18 mouse cellular contexts compared by ENCODE assay signal in genomic region chr11:76338656-76339055, GRCm38 (mm10).
DNase-seq lines count a peak whose midpoint lies in the region; ATAC-seq lines count a peak whose summit lies in the region.
"Had no signal": no experiment of that assay in that cellular context is flagged by ENCODE, and none has a peak within 500 bp of the region (broad histone marks: within the 10 kb centered on the region; RNA-seq: fewer than 3 reads in every experiment).

No protein-coding gene starts in this region.

- H3K4me1 ChIP-seq in hindbrain, embryonic 13.5 days (replicated peaks), result peaks cover 47% of the 10 kb centered on the region
- H3K4me1 ChIP-seq in hindbrain, embryonic 10.5 days (replicated peaks), result peaks cover 28% of the 10 kb centered on the region
- H3K4me1 ChIP-seq in intestine, embryonic 16.5 days (ENCODE audit: control insufficient read depth, insufficient read depth, low read length), result peaks cover 22% of the 10 kb centered on the region

- no peak overlapping the region for H3K4me2 ChIP-seq in hindbrain, embryonic 13.5 days
- H3K4me2 ChIP-seq in intestine, embryonic 16.5 days (ENCODE audit: low read depth, low read length), result no peak overlapping the region
- H3K4me2 ChIP-seq: forebrain, embryonic 13.5 days; hindbrain, embryonic 12.5 days; neural tube, embryonic 13.5 days had no signal

- ATAC-seq in hindbrain, embryonic 13.5 days (ENCODE audit: low FRiP score), result no peak
- no peak for ATAC-seq in intestine, embryonic 16.5 days
- ATAC-seq: activated CD4-positive, CD25-positive, alpha-beta regulatory T cell, adult 4 months; forebrain, embryonic 13.5 days; liver, postnatal 0 days had no signal

- no peaks in the 10 kb centered on the region for H3K36me3 ChIP-seq in hindbrain, embryonic 13.5 days
- H3K36me3 ChIP-seq in hindbrain, embryonic 10.5 days, result no peaks in the 10 kb centered on the region
- H3K36me3 ChIP-seq in intestine, embryonic 16.5 days (ENCODE audit: control insufficient read depth, insufficient read depth, low read length), result no peaks in the 10 kb centered on the region
- H3K36me3 ChIP-seq: hindbrain, embryonic 12.5 days; limb, embryonic 12.5 days; neural tube, embryonic 13.5 days had no signal

- H3K9ac ChIP-seq in hindbrain, embryonic 13.5 days, result no peak overlapping the region
- no peak overlapping the region for H3K9ac ChIP-seq in intestine, embryonic 16.5 days (ENCODE audit: low read depth, low read length)
- H3K9ac ChIP-seq: forebrain, embryonic 13.5 days; hindbrain, embryonic 12.5 days; limb, embryonic 12.5 days; liver, postnatal 0 days; neural tube, embryonic 13.5 days had no signal

- DNase-seq in hindbrain, embryonic 10.5 days (ENCODE audit: low spot score), result no peak
- peak; percentile 52 for DNase-seq in brain, adult 2 months (ENCODE audit: low read depth, low spot score)
- peak; percentile 84 to 89 for DNase-seq in cerebellum, postnatal 10 days
- no peak for DNase-seq in ovary, postnatal 36 days (ENCODE audit: low spot score)
- DNase-seq in ovary, postnatal 14 days (ENCODE audit: low spot score), result no peak
- DNase-seq: adrenal gland, postnatal 36 days; kidney, adult 9 months; liver, postnatal 0 days; retina, postnatal 1 day; spleen, adult 18-20 months; thymus, postnatal 36 days had no signal

- no peaks in the 10 kb centered on the region for H3K9me3 ChIP-seq in hindbrain, embryonic 13.5 days
- H3K9me3 ChIP-seq in hindbrain, embryonic 10.5 days, result no peaks in the 10 kb centered on the region
- H3K9me3 ChIP-seq in intestine, embryonic 16.5 days (ENCODE audit: control insufficient read depth, low read length), result no peaks in the 10 kb centered on the region
- H3K9me3 ChIP-seq: forebrain, embryonic 13.5 days; hindbrain, embryonic 12.5 days; limb, embryonic 12.5 days; neural tube, embryonic 13.5 days had no signal

- no peaks in the 10 kb centered on the region for H3K27me3 ChIP-seq in hindbrain, embryonic 13.5 days
- no peaks in the 10 kb centered on the region for H3K27me3 ChIP-seq in hindbrain, embryonic 10.5 days (ENCODE audit: insufficient read depth, poor library complexity, severe bottlenecking)
- no peaks in the 10 kb centered on the region for H3K27me3 ChIP-seq in intestine, embryonic 16.5 days (replicated peaks; ENCODE audit: control insufficient read depth, insufficient read depth, low read length)
- H3K27me3 ChIP-seq: forebrain, embryonic 13.5 days; hindbrain, embryonic 12.5 days; limb, embryonic 12.5 days; neural tube, embryonic 13.5 days had no signal

- 92% methylated on average over 8 of the region's 8 CpGs for WGBS in hindbrain, embryonic 13.5 days
- 91% methylated on average over 8 of the region's 8 CpGs for WGBS in hindbrain, embryonic 10.5 days
- WGBS in intestine, embryonic 16.5 days, result 65% methylated on average over 8 of the region's 8 CpGs

- H3K27ac ChIP-seq in hindbrain, embryonic 13.5 days, result peak overlapping the region; percentile 30; the same call in 1 of the 2 replicates
- H3K27ac ChIP-seq in hindbrain, embryonic 10.5 days, result no peak overlapping the region
- peak overlapping the region; percentile 72 for H3K27ac ChIP-seq in intestine, embryonic 16.5 days (ENCODE audit: low read length)
- H3K27ac ChIP-seq: hindbrain, embryonic 12.5 days had no signal

- H3K4me3 ChIP-seq in hindbrain, embryonic 13.5 days, result no peak overlapping the region
- H3K4me3 ChIP-seq in hindbrain, embryonic 10.5 days, result no peak overlapping the region
- H3K4me3 ChIP-seq in intestine, embryonic 16.5 days (ENCODE audit: low read length), result no peak overlapping the region
- H3K4me3 ChIP-seq: forebrain, embryonic 13.5 days; hindbrain, embryonic 12.5 days; limb, embryonic 12.5 days; neural tube, embryonic 13.5 days had no signal

Comparison
In these comparisons a context has a peak if more than half of its experiments do, and no peak if none do; other contexts are left out.
1. DNase-seq: peak in brain, adult 2 months (single experiment) and cerebellum, postnatal 10 days (2 of 2); none in hindbrain, embryonic 10.5 days (single experiment), ovary, postnatal 36 days (single experiment) and ovary, postnatal 14 days (single experiment).